In the genomic region with DNA sequence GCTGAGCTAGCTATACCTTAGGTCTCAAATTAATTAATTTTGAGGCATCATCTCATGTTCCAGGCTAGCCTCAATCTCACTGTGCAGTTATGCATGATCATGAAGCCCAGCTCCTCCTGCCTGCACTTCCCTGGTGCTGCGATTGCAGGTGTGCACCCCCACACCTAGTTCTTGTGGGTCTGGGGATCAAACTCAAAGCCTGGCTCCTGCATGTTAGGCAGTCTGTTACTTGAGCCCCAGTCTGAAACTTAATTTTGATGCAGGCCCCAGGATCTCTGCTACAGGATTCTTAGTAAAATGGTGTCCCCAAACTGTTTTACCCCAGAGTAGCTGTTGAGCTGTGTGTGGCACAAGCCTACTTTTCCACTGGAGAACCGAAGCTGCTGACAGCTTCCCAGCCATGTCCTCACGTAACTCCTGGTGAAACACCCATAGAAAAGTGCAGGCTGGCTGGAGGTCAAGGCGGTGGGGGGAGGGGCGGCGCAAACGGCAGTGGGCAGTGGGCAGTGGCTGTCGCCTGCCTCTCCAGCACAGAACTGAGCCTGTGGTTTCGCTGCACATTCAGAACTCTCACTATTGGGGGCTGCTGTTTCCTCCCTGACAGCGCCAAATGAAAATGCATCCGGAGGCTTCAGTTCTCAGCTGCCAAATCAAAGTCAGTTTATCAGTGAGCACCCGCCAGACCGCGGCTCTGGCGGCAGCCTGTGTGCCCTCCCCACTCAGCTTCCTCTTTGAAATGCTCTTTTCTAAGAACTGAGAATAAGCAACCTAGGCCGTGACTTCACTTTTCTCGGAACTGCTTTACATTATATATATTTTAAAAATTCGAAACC, we compare ENCODE assay signal across 8 mouse cellular contexts. TPM values are rescaled to one million over a fixed set of nuclear protein-coding genes. Genes with fewer than 3 reads are reported as not detected.
DNase-seq lines count a peak whose midpoint lies in the region; ATAC-seq and TF ChIP-seq lines count a peak whose summit lies in the region.

No protein-coding gene starts in this region.

- WGBS in hindbrain, embryonic 13.5 days: 21% methylated on average over 18 of the region's 18 CpGs
- WGBS in liver, embryonic 11.5 days: 8% methylated on average over 18 of the region's 18 CpGs

- TF ChIP-seq POLR2A in embryonic fibroblast, embryonic 13.5 days (IDR thresholded peaks at IDR 0.05; ENCODE audit: low read depth, low read length): no peak

- H3K9me3 ChIP-seq in hindbrain, embryonic 13.5 days: no peaks in the 10 kb centered on the region
- H3K9me3 ChIP-seq in liver, embryonic 11.5 days (ENCODE audit: control insufficient read depth, low read length): no peaks in the 10 kb centered on the region

- 0 out of 2 replicates have a peak overlapping the region, but pooled peaks have one; percentile 1 for H3K4me3 ChIP-seq in embryonic fibroblast, embryonic 13.5 days (ENCODE audit: insufficient read depth, low read length)
- H3K4me3 ChIP-seq in hindbrain, embryonic 13.5 days: 0 out of 2 replicates have a peak overlapping the region, but pooled peaks have one; percentile 2
- H3K4me3 ChIP-seq in liver, embryonic 11.5 days (ENCODE audit: low read depth, low read length): 0 out of 2 replicates have a peak overlapping the region, but pooled peaks have one; percentile 12

- H3K27me3 ChIP-seq in hindbrain, embryonic 13.5 days: no peaks in the 10 kb centered on the region
- H3K27me3 ChIP-seq in liver, embryonic 11.5 days (replicated peaks; ENCODE audit: control insufficient read depth, insufficient read depth, low read length): no peaks in the 10 kb centered on the region

- peak overlapping the region; percentile 46 for H3K4me2 ChIP-seq in hindbrain, embryonic 13.5 days
- H3K4me2 ChIP-seq in liver, embryonic 11.5 days: peak overlapping the region; percentile 58

- no peak for ATAC-seq in hindbrain, embryonic 13.5 days (ENCODE audit: low FRiP score)
- peak; percentile 66 for ATAC-seq in liver, embryonic 11.5 days (replicated peaks; ENCODE audit: low FRiP score)

- no peaks in the 10 kb centered on the region for H3K36me3 ChIP-seq in hindbrain, embryonic 13.5 days
- H3K36me3 ChIP-seq in liver, embryonic 11.5 days (ENCODE audit: control insufficient read depth, insufficient read depth, low read length): no peaks in the 10 kb centered on the region

- intact Hi-C loops in left cerebral cortex, postnatal 25 days (cut with DNase I): loop anchor here (2.0 kb wide), 1 partner anchor 203 kb away; no protein-coding TSS in a partner anchor

- DNase-seq in layer of hippocampus, adult 9-11 months: peak; percentile 19
- DNase-seq in layer of hippocampus, postnatal 25 days (ENCODE audit: extremely low spot score in 1 of 2, low spot score in 1 of 2): no peak
- peak; percentile 61 for DNase-seq in liver, embryonic 11.5 days (ENCODE audit: low spot score)
- peak; percentile 20 to 24 for DNase-seq in monocyte, adult 2 months (ENCODE audit: low read depth in 1 of 2, low spot score in 2 of 2)
- DNase-seq in thymus, postnatal 10 days (ENCODE audit: low spot score in 2 of 2): peak; percentile 78 to 82
- no peak for DNase-seq in left cerebral cortex, postnatal 25 days (ENCODE audit: low spot score in 2 of 2)

- peaks cover 3% of the 10 kb centered on the region for H3K4me1 ChIP-seq in embryonic fibroblast, embryonic 13.5 days (ENCODE audit: control insufficient read depth, insufficient read depth, low read length)
- H3K4me1 ChIP-seq in hindbrain, embryonic 13.5 days (replicated peaks): peaks cover 17% of the 10 kb centered on the region
- peaks cover 14% of the 10 kb centered on the region for H3K4me1 ChIP-seq in liver, embryonic 11.5 days (replicated peaks; ENCODE audit: control insufficient read depth, insufficient read depth, low read length)

- peak overlapping the region; percentile 78 for H3K27ac ChIP-seq in embryonic fibroblast, embryonic 13.5 days (ENCODE audit: insufficient read depth, low read length)
- no peak overlapping the region for H3K27ac ChIP-seq in hindbrain, embryonic 13.5 days
- H3K27ac ChIP-seq in liver, embryonic 11.5 days (ENCODE audit: low read depth, low read length): peak overlapping the region; percentile 24; the same call in 1 of the 2 replicates

- no peak for TF ChIP-seq CTCF in embryonic fibroblast, embryonic 13.5 days (IDR thresholded peaks at IDR 0.05; ENCODE audit: borderline replicate concordance, insufficient read depth, low read length)

- peak overlapping the region; percentile 59; the same call in 1 of the 2 replicates for H3K9ac ChIP-seq in hindbrain, embryonic 13.5 days
- H3K9ac ChIP-seq in liver, embryonic 11.5 days (ENCODE audit: low read depth, low read length): 0 out of 2 replicates have a peak overlapping the region, but pooled peaks have one; percentile 5

RNA-seq across cellular contexts. Expression of gene Rmi2, which starts 8.8 kb away (rescaled TPM):
- total RNA-seq in layer of hippocampus, postnatal 25 days (2021): under 1 TPM; 0.17 to 0.28 TPM
- 1.1 and 1.9 TPM in 2 replicates for polyA plus RNA-seq in embryonic fibroblast, embryonic 13.5 days (2011; ENCODE audit: insufficient read length, low read depth, missing spikeins)
- 0.39 and 0.54 TPM in 2 replicates for polyA plus RNA-seq in hindbrain, embryonic 13.5 days (2015; fragmentation: Nextera tagmentation; extraction: Ambion mirVana)
- polyA plus RNA-seq in liver, embryonic 11.5 days (2014; fragmentation: Nextera tagmentation; extraction: Ambion mirVana): 3.0 and 3.4 TPM in 2 replicates
- under 1 TPM; 0.09 to 0.55 TPM for total RNA-seq in left cerebral cortex, postnatal 25 days (2021)

RNA-seq across cellular contexts. Expression of gene Gm11172, which starts 31.0 kb away (rescaled TPM):
- total RNA-seq in layer of hippocampus, postnatal 25 days (2021): not detected
- polyA plus RNA-seq in embryonic fibroblast, embryonic 13.5 days (2011; ENCODE audit: insufficient read length, low read depth, missing spikeins): not detected in 2 replicates
- not detected in 2 replicates for polyA plus RNA-seq in hindbrain, embryonic 13.5 days (2015; fragmentation: Nextera tagmentation; extraction: Ambion mirVana)
- polyA plus RNA-seq in liver, embryonic 11.5 days (2014; fragmentation: Nextera tagmentation; extraction: Ambion mirVana): not detected in 2 replicates
- total RNA-seq in left cerebral cortex, postnatal 25 days (2021): not detected

RNA-seq across cellular contexts. Expression of gene Prm1, which starts 38.1 kb away (rescaled TPM):
- not detected for total RNA-seq in layer of hippocampus, postnatal 25 days (2021)
- polyA plus RNA-seq in embryonic fibroblast, embryonic 13.5 days (2011; ENCODE audit: insufficient read length, low read depth, missing spikeins): not detected in 2 replicates
- polyA plus RNA-seq in hindbrain, embryonic 13.5 days (2015; fragmentation: Nextera tagmentation; extraction: Ambion mirVana): not detected in 2 replicates
- polyA plus RNA-seq in liver, embryonic 11.5 days (2014; fragmentation: Nextera tagmentation; extraction: Ambion mirVana): not detected in 2 replicates
- total RNA-seq in left cerebral cortex, postnatal 25 days (2021): not detected

RNA-seq across cellular contexts. Expression of gene Prm2, which starts 47.8 kb away (rescaled TPM):
- total RNA-seq in layer of hippocampus, postnatal 25 days (2021): not detected
- not detected in 2 replicates for polyA plus RNA-seq in embryonic fibroblast, embryonic 13.5 days (2011; ENCODE audit: insufficient read length, low read depth, missing spikeins)
- polyA plus RNA-seq in hindbrain, embryonic 13.5 days (2015; fragmentation: Nextera tagmentation; extraction: Ambion mirVana): not detected in 2 replicates
- polyA plus RNA-seq in liver, embryonic 11.5 days (2014; fragmentation: Nextera tagmentation; extraction: Ambion mirVana): not detected in 2 replicates
- not detected for total RNA-seq in left cerebral cortex, postnatal 25 days (2021)

RNA-seq across cellular contexts. Expression of gene Prm3, which starts 53.0 kb away (rescaled TPM):
- not detected for total RNA-seq in layer of hippocampus, postnatal 25 days (2021)
- not detected in 2 replicates for polyA plus RNA-seq in embryonic fibroblast, embryonic 13.5 days (2011; ENCODE audit: insufficient read length, low read depth, missing spikeins)
- not detected in 2 replicates for polyA plus RNA-seq in hindbrain, embryonic 13.5 days (2015; fragmentation: Nextera tagmentation; extraction: Ambion mirVana)
- polyA plus RNA-seq in liver, embryonic 11.5 days (2014; fragmentation: Nextera tagmentation; extraction: Ambion mirVana): not detected in 2 replicates
- total RNA-seq in left cerebral cortex, postnatal 25 days (2021): not detected

Comparison
In these comparisons a context has a peak if more than half of its experiments do, and no peak if none do; other contexts are left out.
1. DNase-seq: peak in layer of hippocampus, adult 9-11 months (single experiment), liver, embryonic 11.5 days (single experiment), monocyte, adult 2 months (2 of 2) and thymus, postnatal 10 days (2 of 2); none in layer of hippocampus, postnatal 25 days (0 of 2) and left cerebral cortex, postnatal 25 days (0 of 2).
2. Peak in every context shown above with its lines, with median percentiles within 50 percentile points of each other: H3K4me3 ChIP-seq.